Mouse (Mus musculus): ENCODE data around the gene Tnp2.

Gene Tnp2

DNA sequence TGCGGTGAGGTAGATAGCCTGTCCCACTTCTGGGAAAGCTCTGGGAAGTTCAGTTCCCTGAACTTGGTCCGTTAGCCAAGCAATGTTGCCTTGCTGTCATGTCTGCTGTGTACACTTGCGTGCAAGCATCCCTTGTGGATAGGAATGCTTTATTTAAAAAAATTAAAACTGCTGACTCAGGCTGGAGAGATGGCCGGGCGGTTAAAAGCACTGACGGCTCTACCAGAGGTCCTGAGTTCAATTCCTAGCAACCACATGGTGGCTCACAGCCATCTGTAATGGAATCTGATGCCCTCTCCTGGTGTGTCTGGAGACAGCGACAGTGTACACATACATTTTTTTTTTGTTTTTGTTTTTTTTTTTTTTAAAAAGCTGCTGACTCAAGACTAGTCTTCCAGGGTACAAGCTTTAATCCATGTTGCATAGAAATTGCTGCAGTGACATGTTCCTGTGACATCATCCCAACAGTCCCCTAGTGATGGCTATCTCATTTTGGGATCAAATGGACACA, 857 bp downstream of the Tnp2 start:
- no peak for DNase-seq

DNA sequence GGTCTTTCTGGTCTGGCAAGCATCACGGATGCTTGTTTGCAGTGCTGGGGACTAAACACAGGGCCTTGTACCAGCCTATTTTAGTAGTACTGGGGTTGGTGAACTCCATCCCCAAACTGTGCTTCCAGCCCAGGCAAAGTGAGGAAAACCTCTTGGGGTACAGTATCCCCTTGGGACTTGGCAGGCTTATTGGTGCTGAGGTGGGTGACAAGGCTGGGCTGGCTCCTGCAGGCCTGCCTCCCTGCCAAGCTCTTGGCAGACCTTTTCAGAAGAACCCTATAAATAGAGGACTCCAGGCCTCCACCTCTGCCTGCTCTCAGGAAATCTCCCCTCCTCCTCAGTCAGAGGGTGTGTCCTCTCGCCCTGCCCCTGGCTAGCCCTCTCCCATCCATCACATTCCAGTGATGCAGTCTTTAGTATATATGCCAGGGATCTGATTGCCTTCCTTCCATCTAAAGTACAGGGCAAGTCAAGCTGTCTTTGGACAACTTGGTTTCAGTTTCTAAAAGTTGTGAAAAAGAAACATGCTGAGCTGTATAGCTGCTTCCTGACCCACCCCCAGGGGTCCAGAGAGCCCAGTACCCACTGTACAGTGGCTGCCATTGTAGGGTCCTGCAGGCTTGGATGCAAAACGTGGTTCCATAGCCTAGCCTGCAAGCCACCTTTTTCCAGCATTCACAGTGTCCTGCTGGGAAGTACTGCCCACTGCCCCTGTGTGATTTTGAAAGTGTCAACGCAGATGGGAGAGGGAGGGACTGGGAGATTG, 1.5 kb downstream of the Tnp2 start:
- no peak for DNase-seq

DNA sequence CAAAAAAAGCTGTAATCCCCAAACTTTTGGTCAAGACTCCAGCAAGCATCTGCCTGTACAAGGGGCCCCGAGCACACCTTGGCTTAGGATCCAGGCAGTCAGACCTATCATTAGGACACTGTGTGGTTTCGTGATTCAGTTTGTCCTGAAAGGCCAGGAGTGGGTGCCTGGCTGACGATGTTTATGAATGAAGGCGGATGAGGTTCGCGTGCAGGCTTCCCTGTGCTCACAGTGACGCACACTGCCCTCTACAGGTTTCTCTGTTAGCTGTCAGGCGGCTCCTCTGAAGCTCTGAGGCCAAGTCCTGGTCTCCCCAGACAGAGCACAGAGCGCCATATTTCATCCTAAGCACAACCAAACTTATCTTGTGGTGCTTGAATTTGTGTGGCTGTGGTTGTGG, 2.2 kb downstream of the Tnp2 start:
- peak; percentile 75 to 88 for DNase-seq

DNA sequence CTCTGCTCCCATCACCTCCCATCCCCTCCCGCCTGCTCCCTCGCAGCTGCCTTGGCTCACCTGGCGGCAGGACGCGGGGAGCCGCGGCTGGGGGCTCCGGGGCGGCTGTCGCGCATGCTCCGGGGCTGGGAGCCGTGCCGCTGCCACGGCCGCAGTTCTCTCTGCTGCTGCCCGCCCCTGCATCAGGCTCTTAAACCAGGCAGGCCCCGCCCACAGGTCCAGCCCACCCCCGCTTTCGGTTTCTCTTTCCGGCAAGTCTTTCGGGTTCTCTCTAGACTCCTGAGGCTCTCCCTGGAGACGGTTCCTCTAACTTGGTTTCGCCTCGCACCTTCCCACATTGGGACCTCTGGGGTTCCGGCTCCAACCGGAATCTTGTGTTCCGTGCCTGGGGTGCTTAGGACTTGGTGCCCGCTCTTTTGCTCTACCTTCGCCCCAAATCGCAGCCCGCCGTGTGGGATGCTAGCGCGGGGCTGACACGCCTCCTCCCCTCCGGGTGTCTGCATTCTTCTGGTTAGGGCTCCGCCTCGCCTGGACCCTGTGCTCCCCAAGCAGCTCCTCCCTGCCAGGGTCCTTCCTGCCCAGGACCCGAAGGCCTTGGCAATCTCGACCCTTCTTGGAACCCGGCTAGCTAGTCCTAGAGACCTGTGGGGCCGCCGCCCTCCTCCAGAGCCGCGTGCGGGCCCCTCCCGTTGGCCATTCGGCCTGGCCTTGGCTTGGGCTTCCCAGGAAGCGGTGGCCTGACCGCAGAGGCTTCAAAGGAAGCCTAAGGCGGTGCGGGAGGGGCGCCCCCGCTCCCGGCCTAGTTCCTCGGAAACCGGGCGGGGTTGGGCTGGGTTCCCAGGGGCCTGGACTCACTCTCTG, 2.9 kb downstream of the Tnp2 start, which contains the start of gene Socs1:
Gene Socs1, minus strand, starts transcription at position 166 of the 861 bp plus-strand sequence.
- peak; percentile 94 for DNase-seq

DNA sequence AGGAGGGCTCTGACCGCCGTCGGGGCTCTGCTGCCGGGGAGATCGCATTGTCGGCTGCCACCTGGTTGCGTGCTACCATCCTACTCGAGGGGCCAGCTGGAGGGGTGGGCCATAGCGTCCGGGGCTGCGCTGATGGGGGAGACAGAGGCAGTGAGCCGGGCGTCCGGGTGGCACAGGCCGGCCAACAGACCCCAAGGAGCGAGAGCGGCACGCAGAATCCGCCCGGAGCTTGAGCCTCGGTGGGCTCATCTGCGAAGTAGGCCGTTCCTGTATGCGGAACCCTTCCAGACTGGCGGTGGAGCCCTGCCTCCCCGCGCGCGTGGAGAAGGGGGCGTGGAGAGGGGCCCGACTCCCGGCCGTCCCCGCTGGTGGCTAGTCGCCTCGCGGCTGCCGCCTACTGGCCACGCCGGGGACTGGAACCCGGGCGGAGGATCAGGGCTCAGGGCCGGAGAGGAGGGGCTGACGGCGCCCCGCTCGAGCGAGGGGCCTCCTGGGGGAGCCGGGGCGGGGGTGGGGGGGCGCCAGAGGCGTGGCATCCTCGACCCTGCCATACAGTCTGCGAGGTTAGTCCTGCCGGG, 3.6 kb downstream of the Tnp2 start:
- DNase-seq = peak; percentile 93 to 94

DNA sequence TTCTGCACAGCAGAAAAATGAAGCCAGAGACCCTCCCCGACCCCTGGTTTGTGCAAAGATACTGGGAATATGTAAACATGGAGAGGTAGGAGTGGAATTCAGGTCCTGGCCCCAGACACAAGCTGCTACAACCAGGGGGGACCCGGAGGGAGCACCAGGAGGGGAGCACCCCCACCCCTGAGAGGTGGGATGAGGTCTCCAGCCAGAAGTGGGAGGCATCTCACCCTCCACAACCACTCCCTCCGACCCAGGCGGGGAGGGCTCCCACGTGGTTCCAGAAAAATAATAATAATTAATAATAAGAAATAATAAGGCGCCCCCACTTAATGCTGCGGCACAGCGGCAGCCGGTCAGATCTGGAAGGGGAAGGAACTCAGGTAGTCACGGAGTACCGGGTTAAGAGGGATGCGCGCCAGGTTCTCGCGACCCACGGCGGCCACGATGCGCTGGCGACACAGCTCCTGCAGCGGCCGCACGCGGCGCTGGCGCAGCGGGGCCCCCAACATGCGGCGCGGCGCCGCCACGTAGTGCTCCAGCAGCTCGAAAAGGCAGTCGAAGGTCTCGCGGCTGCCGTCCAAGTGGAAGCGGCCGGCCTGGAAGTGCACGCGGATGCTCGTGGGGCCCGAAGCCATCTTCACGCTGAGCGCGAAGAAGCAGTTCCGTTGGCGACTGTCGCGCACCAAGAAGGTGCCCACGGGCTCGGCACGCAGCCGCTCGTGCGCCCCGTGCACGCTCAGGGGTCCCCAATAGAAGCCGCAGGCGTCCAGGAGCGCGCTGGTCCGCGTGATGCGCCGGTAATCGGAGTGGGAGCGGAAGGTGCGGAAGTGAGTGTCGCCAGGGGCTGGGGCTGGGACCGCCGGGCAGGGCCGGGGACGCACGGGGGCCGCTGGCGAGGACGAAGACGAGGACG, 4.3 kb downstream of the Tnp2 start:
- peak in 1 of 2 experiments; percentile 56 for DNase-seq

DNA sequence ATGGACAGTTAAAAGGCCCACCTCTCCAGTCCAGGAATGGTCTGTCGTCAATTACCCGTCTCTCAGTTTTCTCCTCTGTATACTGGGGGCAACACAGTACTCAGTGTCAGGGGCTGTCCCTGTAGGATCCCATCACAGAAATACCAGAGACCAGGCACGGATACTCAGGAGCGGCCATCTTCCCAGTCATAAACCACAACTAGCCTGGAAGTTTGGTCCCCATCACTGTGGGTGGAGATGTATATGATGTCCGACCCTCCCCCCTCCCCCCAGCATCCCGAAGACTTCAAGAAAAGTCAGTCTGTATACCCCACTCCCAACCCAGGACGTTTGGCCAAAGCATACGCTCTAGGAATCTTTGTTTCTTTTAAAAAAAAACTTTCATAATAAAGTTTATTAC, 5.0 kb downstream of the Tnp2 start:
- DNase-seq = no peak

DNA sequence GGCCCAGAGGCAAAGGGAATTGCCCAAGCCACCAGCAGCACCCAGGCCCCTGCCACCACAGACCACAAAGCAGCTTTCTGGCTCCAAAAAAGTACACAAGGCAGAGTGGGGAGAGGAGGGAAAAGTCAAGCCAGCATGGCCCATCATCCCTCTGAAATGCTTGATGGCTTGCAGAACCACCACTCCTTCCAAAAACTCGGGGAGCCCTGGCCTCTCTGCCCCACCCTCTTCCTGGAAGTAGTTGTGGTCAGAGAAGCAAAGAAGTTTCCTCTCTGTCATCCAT, 5.4 kb downstream of the Tnp2 start:
- DNase-seq = peak in 1 of 2 experiments; percentile 39

DNA sequence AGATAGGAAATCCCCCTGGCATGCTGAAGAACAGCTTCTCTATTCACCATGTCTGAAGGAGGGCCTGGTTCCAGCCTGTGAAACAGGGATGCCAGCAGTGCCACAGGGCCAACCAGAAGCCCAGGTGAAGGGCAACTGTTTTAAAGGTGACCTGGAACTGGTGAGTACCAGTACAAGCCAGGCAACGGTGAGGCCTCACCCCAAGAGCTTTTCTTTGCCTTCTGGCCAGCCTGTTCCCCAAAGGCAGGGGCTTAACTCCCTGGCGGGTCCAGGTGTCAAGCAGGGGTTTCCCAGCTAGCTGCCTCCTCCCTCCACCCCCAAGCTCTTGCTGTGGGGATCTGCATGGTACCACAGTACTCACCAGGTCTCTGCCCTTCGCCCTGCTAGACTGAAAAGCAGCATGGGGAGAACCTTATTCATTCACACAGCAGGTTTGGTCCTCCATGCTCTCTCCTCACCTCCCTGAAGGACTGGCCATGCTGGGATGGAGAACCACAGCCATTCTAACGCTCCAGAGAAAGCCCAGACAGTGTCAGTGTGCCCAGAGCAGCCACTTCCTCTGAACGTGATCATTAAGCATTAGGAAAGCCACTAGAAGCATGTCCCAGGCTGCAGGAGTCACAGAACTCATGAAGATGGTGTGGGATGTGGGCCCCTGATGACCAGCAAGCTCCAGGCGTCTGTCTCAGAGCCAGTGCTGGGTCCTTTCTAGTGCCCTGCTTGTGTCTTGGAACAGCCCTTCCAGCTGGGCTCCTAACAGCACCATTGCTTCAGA, 5.9 kb downstream of the Tnp2 start:
- DNase-seq = no peak

DNA sequence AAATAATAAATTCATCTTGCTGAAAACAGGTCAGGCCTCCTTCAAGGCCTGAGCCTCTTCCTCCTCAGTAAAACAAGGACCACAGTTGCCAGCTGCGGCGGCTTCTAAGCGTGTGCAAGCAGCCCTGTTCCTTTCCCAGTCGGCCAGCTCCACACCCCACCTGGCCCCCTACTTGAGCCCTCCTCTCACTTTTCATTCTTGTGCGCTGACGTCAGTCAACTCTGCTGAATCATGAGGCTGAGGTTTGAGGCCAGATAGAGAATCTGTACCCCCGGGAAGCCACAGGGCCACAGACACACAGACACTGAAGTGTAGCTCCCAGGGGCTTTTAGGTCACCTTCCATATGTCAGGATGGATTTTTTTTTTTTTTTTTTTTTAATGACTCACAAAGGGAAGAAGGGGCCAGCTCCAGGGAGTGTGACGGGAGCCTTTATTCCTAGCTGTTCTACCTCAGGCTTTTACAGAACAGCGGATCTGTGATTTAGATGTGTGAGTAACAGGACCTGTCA, 6.5 kb downstream of the Tnp2 start:
- DNase-seq = peak in 1 of 2 experiments; percentile 69

DNA sequence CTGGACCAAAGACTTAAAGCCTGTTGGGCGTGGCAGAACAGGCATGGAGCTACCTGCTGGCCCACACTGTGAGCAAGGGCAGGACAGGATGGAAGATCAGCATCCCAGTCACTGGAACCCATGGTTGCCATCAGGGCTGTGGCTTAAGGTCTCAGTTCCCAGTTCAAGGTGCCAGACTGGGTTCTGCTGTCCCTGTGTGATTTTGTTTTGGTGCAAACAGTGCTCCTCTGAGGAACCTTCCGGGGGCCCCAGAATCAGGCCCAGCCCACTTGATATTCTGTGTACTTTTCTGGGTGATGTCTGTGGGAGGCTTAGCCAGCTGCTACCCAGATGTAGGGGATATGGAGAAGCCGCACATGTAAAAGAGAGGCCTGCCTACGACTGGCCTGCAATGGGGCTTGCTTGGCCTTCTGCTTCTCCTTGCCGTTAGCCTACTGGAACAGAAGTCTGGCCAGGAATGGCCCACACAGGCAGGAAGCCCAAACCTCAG, 7.8 kb downstream of the Tnp2 start:
- no peak for DNase-seq

DNA sequence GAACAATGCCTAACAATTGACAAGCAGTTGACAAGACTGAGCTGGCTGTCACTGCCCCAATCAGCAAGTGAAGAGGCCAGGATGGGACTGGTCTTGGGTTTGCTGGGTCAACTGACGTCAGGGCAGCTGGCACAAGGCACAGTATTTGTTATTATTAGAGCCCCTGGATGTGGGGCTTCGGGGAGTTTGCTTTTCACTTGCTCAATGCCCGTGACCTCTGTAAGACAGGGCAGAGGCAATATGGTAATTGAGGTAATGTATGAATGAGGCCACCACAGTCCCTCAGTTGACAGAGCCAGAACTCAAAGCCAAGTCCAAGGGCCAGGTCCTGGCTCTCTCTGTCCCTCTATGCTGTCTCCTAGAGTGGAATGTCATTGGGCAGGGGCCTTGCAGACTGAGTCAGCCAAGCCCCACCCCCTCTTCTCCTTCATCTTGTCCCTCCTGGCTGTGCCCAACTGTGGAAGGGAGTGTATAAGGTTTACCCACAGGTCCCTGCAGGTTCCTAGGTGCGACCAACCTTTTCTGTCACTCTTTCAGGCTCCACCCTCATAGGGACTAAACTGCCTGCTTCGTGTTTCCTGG, 10.8 kb downstream of the Tnp2 start:
- DNase-seq = no peak

DNA sequence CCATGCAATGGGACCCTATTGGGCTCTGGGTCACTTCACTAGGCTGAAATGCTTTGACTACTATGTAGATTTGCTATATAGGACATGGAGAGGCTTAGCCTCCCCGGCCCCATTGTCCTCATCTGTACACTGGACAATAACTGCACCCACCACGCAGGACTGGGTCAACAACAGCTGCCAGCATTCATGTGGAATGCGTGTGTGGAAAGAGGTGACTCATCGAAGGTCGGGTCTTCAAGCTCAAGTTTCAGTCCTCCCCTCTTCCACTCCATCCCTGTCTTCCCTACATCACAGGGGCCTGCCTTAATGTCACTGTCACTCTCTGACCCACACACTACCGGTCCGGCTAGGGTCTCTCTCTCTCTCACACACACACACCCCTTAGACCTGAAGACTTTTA, 12.1 kb downstream of the Tnp2 start:
- DNase-seq = no peak

DNA sequence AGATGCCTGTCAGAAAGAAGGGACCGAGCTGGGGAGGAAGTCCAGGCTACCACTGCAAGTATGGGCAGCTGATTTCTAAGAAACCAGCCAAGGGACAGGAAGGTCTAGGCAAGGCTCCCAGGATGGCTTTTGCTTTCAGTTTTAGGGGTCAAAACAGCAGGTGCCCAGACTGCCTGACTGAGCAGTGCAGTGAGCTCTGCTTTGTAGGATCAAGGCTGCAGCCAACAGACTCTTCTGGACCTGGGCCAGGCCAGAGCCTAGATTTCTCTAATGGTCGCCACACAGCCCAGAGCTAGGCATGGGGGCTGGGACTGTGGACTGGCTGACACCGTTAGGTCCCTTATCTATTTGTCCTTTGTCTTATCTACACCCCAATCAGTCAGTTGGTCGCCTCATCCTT, 13.7 kb downstream of the Tnp2 start:
- DNase-seq = no peak

DNA sequence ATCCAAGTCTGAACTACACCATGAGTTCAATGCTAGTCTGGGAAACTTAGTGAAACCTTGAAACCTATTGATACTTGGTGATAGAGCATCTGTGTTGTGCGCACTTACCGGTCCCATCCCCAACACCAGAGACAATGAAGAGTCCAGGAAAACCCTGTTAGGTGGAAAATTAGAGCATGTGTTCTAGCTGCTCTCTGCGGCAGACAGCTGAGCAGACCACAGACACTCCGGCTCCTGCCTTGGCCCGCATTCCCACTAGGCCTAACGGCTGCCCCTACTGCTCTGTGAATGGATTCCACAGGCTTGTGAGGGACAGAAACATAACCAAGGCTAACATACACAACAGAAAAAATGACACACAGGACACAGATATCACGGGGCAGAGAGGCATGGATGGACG, 14.9 kb downstream of the Tnp2 start:
- no peak for DNase-seq

DNA sequence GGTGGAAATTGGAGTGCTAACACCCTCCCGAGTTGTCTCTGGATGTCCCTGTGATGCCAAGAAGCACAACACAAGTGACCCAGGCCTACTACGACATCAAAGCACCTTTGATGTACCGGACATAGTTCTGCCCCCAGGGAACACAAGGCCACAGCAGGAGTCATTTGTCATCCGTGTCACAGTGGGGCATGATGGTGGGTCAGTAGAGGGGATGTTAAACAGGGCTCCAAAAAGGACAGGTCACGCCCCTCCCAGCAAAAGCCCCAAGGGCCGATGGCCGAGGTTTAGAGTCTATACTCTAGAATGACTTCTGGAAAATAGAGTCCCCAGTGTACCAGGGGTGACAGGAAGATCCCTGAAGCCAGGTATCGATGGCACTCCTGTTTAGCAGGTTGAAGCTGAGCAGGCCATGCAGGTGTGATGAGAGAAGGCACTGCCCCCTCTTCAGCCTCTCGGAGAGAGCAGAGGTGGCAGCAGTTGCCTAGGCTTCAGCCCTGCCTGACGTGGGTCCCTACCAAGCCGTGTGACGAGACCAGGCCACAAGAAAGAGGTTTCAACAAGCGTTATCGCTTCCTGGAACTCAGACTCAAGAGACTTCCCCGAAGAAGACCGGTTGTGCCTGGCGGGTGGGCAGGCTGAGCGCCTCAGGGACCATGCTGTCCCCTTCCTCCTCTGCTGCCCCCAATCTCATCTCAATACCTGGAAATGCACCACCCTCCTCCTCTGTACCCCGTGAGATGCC, 16.5 kb downstream of the Tnp2 start:
- DNase-seq = peak; percentile 71 to 84

DNA sequence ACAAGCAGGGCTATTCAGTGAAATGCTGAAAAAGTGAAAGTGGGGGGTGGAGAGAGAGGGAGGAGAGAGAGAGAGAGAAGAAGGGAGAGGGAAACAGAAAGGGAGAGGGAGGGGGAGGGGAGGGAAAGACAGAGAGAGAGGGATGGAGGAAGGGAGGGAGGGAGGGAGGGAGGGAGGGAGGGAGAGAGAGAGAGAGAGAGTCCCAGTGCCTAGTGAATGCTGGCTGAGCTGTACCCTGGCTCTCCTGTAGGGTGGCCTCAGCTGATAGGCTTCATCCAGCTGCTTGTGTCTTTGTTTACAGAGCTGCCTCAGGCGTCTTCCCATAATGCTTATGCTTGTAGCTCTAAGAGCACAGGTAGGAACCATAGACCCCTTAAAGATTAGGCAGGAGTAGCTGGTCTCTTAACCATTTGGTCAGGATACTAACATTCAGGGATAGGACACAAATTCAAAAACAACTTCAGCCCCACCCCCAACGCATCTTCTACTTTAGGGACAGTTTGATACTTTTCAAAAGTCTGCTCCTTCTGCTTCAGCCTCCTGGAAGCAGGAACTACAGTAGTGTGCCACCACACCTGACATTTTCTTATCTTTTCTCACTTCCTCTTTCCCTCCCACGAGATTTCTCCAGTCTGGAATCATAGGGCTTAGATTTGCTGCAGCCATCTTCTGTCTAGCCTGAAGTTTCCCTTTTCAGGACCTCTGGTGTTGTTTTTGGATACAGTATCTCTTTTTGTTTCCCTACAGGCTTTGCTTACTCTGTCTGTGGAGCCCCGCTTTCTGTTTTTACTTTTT, 17.7 kb downstream of the Tnp2 start:
- no peak for DNase-seq

DNA sequence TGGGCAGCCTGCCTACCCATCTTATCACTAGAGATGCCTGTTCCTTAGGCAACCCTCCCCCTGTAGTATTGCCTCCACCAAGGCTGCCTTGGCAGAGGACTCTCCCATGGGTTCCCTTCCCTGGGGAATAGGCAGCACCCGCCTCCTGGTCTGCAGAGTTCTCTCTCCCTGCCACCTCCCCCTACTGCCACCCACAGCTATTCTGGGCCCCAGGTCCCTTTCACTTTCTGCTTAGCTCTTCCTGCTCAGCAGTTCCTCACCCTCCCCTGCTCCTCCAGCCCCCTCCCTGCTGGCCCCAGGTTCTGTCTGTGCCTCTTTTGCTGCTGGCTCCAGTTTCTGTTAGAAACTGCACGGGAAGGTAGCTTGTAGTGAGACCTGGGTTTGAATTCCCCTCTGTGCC, 18.8 kb downstream of the Tnp2 start:
- peak; percentile 64 to 73 for DNase-seq

DNA sequence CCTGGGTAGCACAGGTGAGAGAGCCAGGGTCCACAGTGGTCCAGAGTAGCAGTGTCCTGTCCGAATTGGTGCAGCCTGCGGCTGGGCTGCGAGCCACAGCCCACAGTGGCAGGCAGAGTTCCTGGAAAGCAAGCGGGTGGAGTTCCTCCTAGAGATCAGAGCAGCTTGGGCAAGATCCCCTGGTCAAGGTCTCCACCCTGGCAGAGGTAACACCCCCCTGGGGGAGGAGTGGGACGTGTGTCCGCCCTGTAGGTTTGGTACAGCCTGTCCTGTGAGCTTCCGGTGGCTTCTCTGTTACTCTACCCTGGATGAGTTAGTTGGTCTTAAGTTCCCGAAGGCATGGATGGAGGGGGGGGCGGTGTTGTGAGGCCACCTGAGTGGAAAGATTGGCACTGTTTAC, 19.6 kb downstream of the Tnp2 start:
- peak in 1 of 2 experiments; percentile 57 for DNase-seq
